Mouse (Mus musculus) pancreas, adult 10 weeks (tissue): ENCODE data around the gene Ccdc125. TPM values are rescaled to one million over a fixed set of nuclear protein-coding genes. Genes with fewer than 3 reads are reported as not detected.

Experiments
- polyA plus RNA-seq: library from polyadenylated mRNA; stranded (reverse); fragments of 350-450 nt; fragmentation: Illumina TruSeq; extraction: RNeasy Lipid Tissue Mini Kit (QIAGEN cat#74804); gene quantifications from one replicate; pipeline ENCODE4 v1.2.3, GENCODE M21; 2015; ENCODE audit warnings: low read depth, low replicate concordance; ENCODE audit not compliant: insufficient read depth

Ccdc125 gene
- polyA plus RNA-seq: 1.00 TPM

GRCm38 (mm10) chr13:100669291-100670022, at the start of gene Ccdc125:
TSS of gene Ccdc125 (plus strand) at chr13:100669717.

GRCm38 (mm10) chr13:100650550-100651438, 18.7 kb upstream of the Ccdc125 start, which contains the start of the genes Ak6 and Rad17:
TSS of gene Ak6 (plus strand) at chr13:100650979.
TSS of gene Rad17 (minus strand) at chr13:100651051.

GRCm38 (mm10) chr13:100651439-100652186, 17.9 kb upstream of the Ccdc125 start, which contains the start of gene Taf9:
TSS of gene Taf9 (plus strand) at chr13:100651579.

DNA sequence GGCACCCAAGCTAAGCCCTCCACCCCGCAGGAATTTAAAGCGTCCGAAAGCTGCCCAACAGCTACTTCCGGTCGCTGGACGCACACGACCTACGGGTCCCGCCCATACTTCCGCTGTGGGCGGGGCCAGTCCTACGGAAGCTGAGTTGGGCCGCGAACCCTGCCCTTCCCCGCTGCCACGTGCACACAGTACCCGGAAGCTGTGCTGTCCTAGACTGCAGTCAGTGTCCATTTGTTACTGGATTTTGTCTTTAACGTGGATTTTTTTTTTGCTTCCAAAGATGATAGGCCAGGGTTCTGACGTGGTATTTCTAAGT, 61.3 kb downstream of the Ccdc125 start, which contains the start of gene Cdk7:
Gene Cdk7, minus strand, starts transcription at position 79 of the 316 bp plus-strand sequence.

DNA sequence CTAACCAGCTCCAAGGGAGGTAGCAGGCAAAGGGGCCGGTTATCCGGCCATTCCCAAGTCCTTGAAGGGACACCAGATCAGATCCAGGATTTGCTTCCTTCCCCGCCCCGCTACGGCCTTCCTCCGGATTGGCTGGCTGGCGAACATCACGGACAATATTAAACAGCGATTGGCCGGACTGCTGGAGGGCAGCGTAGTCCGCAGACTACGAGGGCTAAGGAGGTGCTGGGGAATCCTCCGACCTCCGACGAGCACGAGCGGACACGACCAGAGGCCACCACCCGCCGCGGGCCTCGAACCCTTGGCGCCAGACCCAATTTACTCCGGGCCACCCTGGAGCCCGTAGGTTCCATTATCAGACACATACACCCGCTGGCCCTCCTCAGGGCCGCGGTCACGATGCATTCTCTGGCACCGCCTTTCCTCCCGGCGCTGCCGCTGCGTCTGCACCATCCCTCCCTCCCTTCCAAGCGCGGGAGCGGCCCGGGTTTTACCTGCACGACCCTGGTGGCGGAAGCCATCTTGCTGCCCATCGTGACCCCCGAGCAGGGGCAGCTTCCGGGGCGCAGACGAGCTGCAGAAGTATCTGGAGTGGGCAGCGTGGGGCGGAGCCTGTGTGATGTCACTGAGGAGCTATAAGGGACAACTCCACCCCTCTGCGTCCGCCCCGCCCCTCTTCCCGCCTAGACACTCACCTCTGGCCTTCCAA, 74.7 kb downstream of the Ccdc125 start, which contains the start of gene Mrps36:
Gene Mrps36, minus strand, starts transcription at position 624 of the 709 bp plus-strand sequence.

Other genes starting within 250 kb of the Ccdc125 start
- gene Naip1, start 216.8 kb upstream of the Ccdc125 start, polyA plus RNA-seq: not detected
- gene Gtf2h2, start 177.1 kb upstream of the Ccdc125 start, polyA plus RNA-seq: 12.6 TPM
- 1.8 TPM for gene Ocln, start 117.0 kb upstream of the Ccdc125 start, polyA plus RNA-seq
- 2.8 TPM for gene Marveld2, start 52.7 kb upstream of the Ccdc125 start, polyA plus RNA-seq
- 13.9 TPM for gene Ak6, start 18.7 kb upstream of the Ccdc125 start, polyA plus RNA-seq
- gene Rad17, start 18.7 kb upstream of the Ccdc125 start, polyA plus RNA-seq: 5.6 TPM
- 1.8 TPM for gene Taf9, start 18.1 kb upstream of the Ccdc125 start, polyA plus RNA-seq
- 7.1 TPM for gene Cdk7, start 61.2 kb downstream of the Ccdc125 start, polyA plus RNA-seq
- gene Mrps36, start 74.9 kb downstream of the Ccdc125 start, polyA plus RNA-seq: 11.8 TPM
- not detected for gene Cenph, start 106.2 kb downstream of the Ccdc125 start, polyA plus RNA-seq
- gene Ccnb1, start 116.9 kb downstream of the Ccdc125 start, polyA plus RNA-seq: not detected
- 14.0 TPM for gene Slc30a5, start 163.7 kb downstream of the Ccdc125 start, polyA plus RNA-seq